In the genomic region with DNA sequence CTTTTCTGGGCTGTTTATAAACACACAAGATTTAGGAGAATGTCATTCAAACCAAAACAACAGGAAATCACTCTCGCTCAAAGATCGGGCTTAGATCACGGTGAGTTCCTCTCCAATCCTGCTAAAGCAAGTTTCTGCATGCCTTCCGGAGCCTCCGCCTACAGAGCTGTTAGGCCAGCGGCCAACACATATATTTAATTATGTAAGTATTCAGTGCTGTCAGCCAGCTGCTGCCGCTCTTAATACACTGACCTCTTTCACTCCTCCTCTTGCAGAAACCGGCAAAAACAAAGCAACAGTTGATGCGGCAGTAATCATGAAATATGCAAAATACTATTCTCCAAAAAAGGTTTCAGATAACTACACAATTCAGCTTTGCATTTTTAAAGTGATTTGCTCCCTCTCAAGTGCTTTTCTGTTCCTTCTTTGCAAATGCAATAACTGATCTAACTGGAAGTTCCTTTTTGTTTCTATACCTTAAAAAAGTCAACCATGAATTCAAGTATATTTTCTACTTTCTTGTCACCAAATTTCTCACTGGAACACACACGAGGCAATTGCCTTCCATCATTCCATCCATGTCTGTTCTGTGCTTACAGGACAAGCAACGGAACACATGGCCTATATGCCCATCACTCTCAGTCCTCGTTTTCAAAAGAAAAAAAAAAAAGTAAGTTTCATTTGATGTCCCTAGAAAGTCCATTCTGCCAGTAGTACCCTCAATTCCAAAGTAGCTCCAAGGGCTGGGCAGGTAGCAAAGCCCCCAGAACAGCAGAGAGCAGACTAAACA, we compare ENCODE assay signal across 8 mouse cellular contexts.
DNase-seq lines count a peak whose midpoint lies in the region.

No protein-coding gene starts in this region.

- no peaks in the 10 kb centered on the region for H3K36me3 ChIP-seq in embryonic facial prominence, embryonic 10.5 days (replicated peaks)
- no peaks in the 10 kb centered on the region for H3K36me3 ChIP-seq in splenic B cell, adult 2 months (ENCODE audit: control insufficient read depth, insufficient read depth, low read length, poor library complexity, severe bottlenecking)

- H3K4me1 ChIP-seq in embryonic facial prominence, embryonic 10.5 days = peaks cover 71% of the 10 kb centered on the region

- intact Hi-C loops in heart, postnatal 36 days (cut with DNase I) = no loop called here

- H3K27me3 ChIP-seq in embryonic facial prominence, embryonic 10.5 days (replicated peaks; ENCODE audit: low read depth, poor library complexity, severe bottlenecking) = no peaks in the 10 kb centered on the region
- H3K27me3 ChIP-seq in splenic B cell, adult 2 months (ENCODE audit: control insufficient read depth, insufficient read depth, low read length, poor library complexity, severe bottlenecking) = no peaks in the 10 kb centered on the region

- H3K4me3 ChIP-seq in embryonic facial prominence, embryonic 10.5 days = no peak overlapping the region

- no peaks in the 10 kb centered on the region for H3K9me3 ChIP-seq in embryonic facial prominence, embryonic 10.5 days

- 32% methylated on average over 12 of the region's 12 CpGs for WGBS in embryonic facial prominence, embryonic 10.5 days

- DNase-seq in adrenal gland, adult (ENCODE audit: inconsistent age in 2 of 2, low spot score in 1 of 2) = peak; percentile 50 to 71
- DNase-seq in adrenal gland, postnatal 4 days (ENCODE audit: low spot score in 2 of 2) = no peak
- DNase-seq in 416B (ENCODE audit: low read depth) = peak; percentile 86
- DNase-seq in embryonic facial prominence, embryonic 10.5 days (ENCODE audit: low spot score) = peak; percentile 60
- peak; percentile 24 to 25 for DNase-seq in heart, postnatal 36 days
- peak; percentile 70 to 81 for DNase-seq in kidney, postnatal 36 days
- DNase-seq in lung, postnatal 4 days = peak; percentile 63 to 81
- peak; percentile 47 for DNase-seq in splenic B cell, adult 2 months (ENCODE audit: low read depth, low spot score)

- peak overlapping the region; percentile 67 for H3K27ac ChIP-seq in embryonic facial prominence, embryonic 10.5 days (replicated peaks)

Comparison
In these comparisons a context has a peak if more than half of its experiments do, and no peak if none do; other contexts are left out.
1. DNase-seq: peak in adrenal gland, adult (2 of 2), 416B (single experiment), embryonic facial prominence, embryonic 10.5 days (single experiment), heart, postnatal 36 days (2 of 2), kidney, postnatal 36 days (2 of 2), lung, postnatal 4 days (2 of 2) and splenic B cell, adult 2 months (single experiment); none in adrenal gland, postnatal 4 days (0 of 2).